Mouse (Mus musculus) liver, postnatal 0 days (tissue): ENCODE measurements around the gene Ehmt2. TPM values are rescaled to one million over a fixed set of nuclear protein-coding genes. Genes with fewer than 3 reads are reported as not detected.

Experiments used
- ATAC-seq: fragments of 200-750 bp; cut with Nextera tagmentation; 2 replicates; pipeline ENCODE4 v1.8.0; 2017; ENCODE audit warnings: mild to moderate bottlenecking, moderate library complexity
- DNase-seq: peaks from one replicate; pipeline ENCODE4 v3.0.0-alpha.2; 2016
- H3K27ac ChIP-seq: fragments of 300-500 bp; sonication (generic); 2 replicates; pipeline ENCODE4 v1.5.1; 2014; ENCODE audit warnings: antibody characterized with exemption, moderate library complexity, mild to moderate bottlenecking, low read depth
- H3K27me3 ChIP-seq: fragments of 300-500 bp; sonication (generic); 2 replicates; pipeline ENCODE4 v1.6.1; 2014; ENCODE audit warnings: low read length, control low read depth, mixed read lengths; ENCODE audit not compliant: insufficient read depth
- H3K36me3 ChIP-seq: fragments of 300-500 bp; sonication (generic); replicated peaks from 2 replicates; pipeline ENCODE4 v1.6.1; 2014; ENCODE audit warnings: mild to moderate bottlenecking, control low read depth, low read length, moderate library complexity, mixed read lengths; ENCODE audit not compliant: insufficient read depth
- H3K4me1 ChIP-seq: fragments of 300-500 bp; sonication (generic); 2 replicates; pipeline ENCODE4 v1.6.1; 2014; ENCODE audit warnings: antibody characterized with exemption, mild to moderate bottlenecking, control low read depth; ENCODE audit not compliant: insufficient read depth
- H3K4me2 ChIP-seq: fragments of 300-500 bp; sonication (generic); 2 replicates; pipeline ENCODE4 v1.6.1; 2014; ENCODE audit warnings: low read depth, mild to moderate bottlenecking, low read length, moderate library complexity, mixed read lengths
- H3K4me3 ChIP-seq: fragments of 300-500 bp; sonication (generic); 2 replicates; pipeline ENCODE4 v1.5.1; 2014; ENCODE audit warnings: low read depth, low read length
- H3K9ac ChIP-seq: fragments of 300-500 bp; sonication (generic); replicated peaks from 2 replicates; pipeline ENCODE4 v1.6.1; 2014; ENCODE audit warnings: mild to moderate bottlenecking, moderate library complexity
- H3K9me3 ChIP-seq: fragments of 300-500 bp; sonication (generic); 2 replicates; pipeline ENCODE4 v1.6.1; 2016; ENCODE audit warnings: mild to moderate bottlenecking, control low read depth, low read length, mixed read lengths
- CTCF ChIP-seq: sonication (generic); IDR thresholded peaks from 2 replicates; pipeline ENCODE4 v1.5.1; 2016; ENCODE audit warnings: antibody characterized with exemption, low read depth
- EP300 ChIP-seq: IDR thresholded peaks from 2 replicates; pipeline ENCODE4 v1.6.1; 2016; ENCODE audit warnings: antibody characterized with exemption, low read depth, mild to moderate bottlenecking
- WGBS: fragments of 180-500 bp; shearing (Covaris S2); extraction: QIAGEN DNeasy Blood & Tissue Kit; methylation state at CpG from one replicate; pipeline ENCODE4 v1.1.7; 2014; ENCODE audit not compliant: insufficient replicate concordance; 5-methylcytosine and 5-hydroxymethylcytosine counted together
- polyA plus RNA-seq: library from polyadenylated mRNA; unstranded; fragments of >200 nt; fragmentation: Nextera tagmentation; extraction: Ambion mirVana; gene quantifications from 2 replicates; pipeline ENCODE4 v1.2.1, GENCODE M21; 2015

Gene Ehmt2
- 11.1 TPM in 2 replicates for polyA plus RNA-seq

- Histone ChIP-seq H3K27me3 (no peaks in the 10 kb centered on the region), H3K27ac (peak within 1 kb of the TSS; percentile 94), H3K9ac (peak within 1 kb of the TSS; percentile 87), H3K4me1 (peaks cover 26% of the 10 kb centered on the region), H3K36me3 (peaks cover 6% of the 10 kb centered on the region; the same call in 1 of the 2 replicates), H3K4me3 (peak within 1 kb of the TSS; percentile 90), H3K4me2 (peak within 1 kb of the TSS; percentile 97), H3K9me3 (no peaks in the 10 kb centered on the region)
- TF ChIP-seq CTCF (no peak), EP300 (no peak)
- under 1% methylated on average over 14 of the region's 44 CpGs for WGBS
- DNase-seq (peak; percentile 83), ATAC-seq (peak; percentile 52)
Measured at GRCm38 (mm10) chr17:34898160-34898586, at the start of gene Ehmt2, which contains the start of gene C2. Gene Ehmt2, plus strand, starts transcription at chr17:34898469. Gene C2, minus strand, starts transcription at chr17:34898265.

- H3K9ac ChIP-seq: peak within 1 kb of the TSS; percentile 74
- TF ChIP-seq EP300 (peak; percentile 73; the same call in 1 of the 2 replicates), CTCF (0 out of 2 replicates have a peak, but pooled peaks have one; percentile 9)
- H3K27me3 ChIP-seq: no peaks in the 10 kb centered on the region
- WGBS: 1% methylated on average over 63 of the region's 65 CpGs
- H3K36me3 ChIP-seq: peaks cover 46% of the 10 kb centered on the region
- peak within 1 kb of the TSS; percentile 69 for H3K27ac ChIP-seq
- DNase-seq: peak; percentile 99
- peak within 1 kb of the TSS; percentile 91 for H3K4me2 ChIP-seq
- peaks cover 13% of the 10 kb centered on the region for H3K4me1 ChIP-seq
- ATAC-seq: peak; percentile 97
- H3K4me3 ChIP-seq: peak within 1 kb of the TSS; percentile 72
- no peaks in the 10 kb centered on the region for H3K9me3 ChIP-seq
Measured at GRCm38 (mm10) chr17:34849722-34850516, 48.4 kb upstream of the Ehmt2 start, which contains the start of the genes Skiv2l and Nelfe. Gene Skiv2l, minus strand, starts transcription at chr17:34850210. Gene Nelfe, plus strand, starts transcription at chr17:34850391.

GRCm38 (mm10) chr17:34850517-34851125, 47.6 kb upstream of the Ehmt2 start:
- Histone ChIP-seq H3K27me3 (no peaks in the 10 kb centered on the region), H3K4me1 (peaks cover 13% of the 10 kb centered on the region), H3K9me3 (no peaks in the 10 kb centered on the region), H3K36me3 (peaks cover 46% of the 10 kb centered on the region), H3K27ac (peak overlapping the region; percentile 67), H3K9ac (peak overlapping the region; percentile 74), H3K4me2 (peak overlapping the region; percentile 91), H3K4me3 (peak overlapping the region; percentile 72)
- ATAC-seq (peak; percentile 16), DNase-seq (no peak)
- no peak for TF ChIP-seq EP300
- no peak for TF ChIP-seq CTCF
- 2% methylated on average over 25 of the region's 25 CpGs for WGBS

GRCm38 (mm10) chr17:34853511-34853910, 44.8 kb upstream of the Ehmt2 start:
- ATAC-seq (no peak), DNase-seq (no peak)
- H3K4me3 ChIP-seq: no peak overlapping the region
- H3K4me2 ChIP-seq: no peak overlapping the region
- H3K9ac ChIP-seq: no peak overlapping the region
- no peaks in the 10 kb centered on the region for H3K27me3 ChIP-seq
- H3K9me3 ChIP-seq: no peaks in the 10 kb centered on the region
- H3K27ac ChIP-seq: no peak overlapping the region
- H3K4me1 ChIP-seq: peaks cover 17% of the 10 kb centered on the region
- H3K36me3 ChIP-seq: peaks cover 44% of the 10 kb centered on the region
- TF ChIP-seq CTCF (no peak), EP300 (no peak)
- 65% methylated on average over 8 of the region's 8 CpGs for WGBS

- ATAC-seq (no peak), DNase-seq (no peak)
- Histone ChIP-seq H3K4me1 (peaks cover 17% of the 10 kb centered on the region), H3K27ac (no peak overlapping the region), H3K9ac (no peak overlapping the region), H3K4me2 (no peak overlapping the region), H3K9me3 (no peaks in the 10 kb centered on the region), H3K27me3 (no peaks in the 10 kb centered on the region), H3K36me3 (peaks cover 48% of the 10 kb centered on the region), H3K4me3 (no peak overlapping the region)
- TF ChIP-seq EP300: no peak
- no peak for TF ChIP-seq CTCF
- WGBS: 69% methylated on average over 3 of the region's 3 CpGs
Measured at GRCm38 (mm10) chr17:34854761-34855160, 43.5 kb upstream of the Ehmt2 start.

GRCm38 (mm10) chr17:34855825-34856224, 42.4 kb upstream of the Ehmt2 start:
- no peaks in the 10 kb centered on the region for H3K9me3 ChIP-seq
- H3K9ac ChIP-seq: no peak overlapping the region
- ATAC-seq: peak; percentile 47; the same call in 1 of the 2 replicates
- no peaks in the 10 kb centered on the region for H3K27me3 ChIP-seq
- peak; percentile 63 for DNase-seq
- peaks cover 17% of the 10 kb centered on the region for H3K4me1 ChIP-seq
- no peak overlapping the region for H3K4me3 ChIP-seq
- H3K4me2 ChIP-seq: no peak overlapping the region
- peaks cover 48% of the 10 kb centered on the region for H3K36me3 ChIP-seq
- H3K27ac ChIP-seq: no peak overlapping the region
- WGBS: 33% methylated on average over 3 of the region's 3 CpGs
- TF ChIP-seq CTCF: peak; percentile 88
- TF ChIP-seq EP300: no peak
